Mouse (Mus musculus) lung, embryonic 15.5 days (tissue): Measurements from ENCODE around the gene Olfr1024. TPM values are rescaled to one million over a fixed set of nuclear protein-coding genes. Genes with fewer than 3 reads are reported as not detected.

ENCODE experiments used
- ATAC-seq: fragments of 200-750 bp; cut with Nextera tagmentation; 2 replicates; pipeline ENCODE4 v1.8.0; 2017; ENCODE audit warnings: moderate number of reproducible peaks, borderline replicate concordance; ENCODE audit not compliant: low FRiP score, low TSS enrichment; ENCODE audit errors: extremely low read depth
- H3K27ac ChIP-seq: fragments of 300-500 bp; sonication (generic); 2 replicates; pipeline ENCODE4 v1.5.1; 2015; ENCODE audit warnings: moderate library complexity, mild to moderate bottlenecking, inconsistent platforms
- H3K27me3 ChIP-seq: fragments of 300-500 bp; sonication (generic); 2 replicates; pipeline ENCODE4 v1.6.1; 2015; ENCODE audit warnings: inconsistent platforms
- H3K36me3 ChIP-seq: fragments of 300-500 bp; sonication (generic); 2 replicates; pipeline ENCODE4 v1.6.1; 2015; ENCODE audit warnings: inconsistent platforms
- H3K4me1 ChIP-seq: fragments of 300-500 bp; sonication (generic); 2 replicates; pipeline ENCODE4 v1.6.1; 2015; ENCODE audit warnings: inconsistent platforms
- H3K4me2 ChIP-seq: fragments of 300-500 bp; sonication (generic); 2 replicates; pipeline ENCODE4 v1.6.1; 2015; ENCODE audit warnings: inconsistent platforms, mild to moderate bottlenecking, moderate library complexity
- H3K4me3 ChIP-seq: fragments of 300-500 bp; sonication (generic); 2 replicates; pipeline ENCODE4 v1.5.1; 2015; ENCODE audit warnings: mild to moderate bottlenecking, inconsistent platforms
- H3K9ac ChIP-seq: fragments of 300-500 bp; sonication (generic); 2 replicates; pipeline ENCODE4 v1.6.1; 2015; ENCODE audit warnings: inconsistent platforms
- H3K9me3 ChIP-seq: fragments of 300-500 bp; sonication (generic); 2 replicates; pipeline ENCODE4 v1.6.1; 2016; ENCODE audit warnings: inconsistent platforms
- WGBS: fragments of 180-500 bp; shearing (Covaris S2); methylation state at CpG from one replicate; pipeline ENCODE4 v1.1.7; 2015; 5-methylcytosine and 5-hydroxymethylcytosine counted together
- polyA plus RNA-seq: library from polyadenylated mRNA; unstranded; fragments of >200 nt; fragmentation: Nextera tagmentation; extraction: Ambion mirVana; gene quantifications from 2 replicates; pipeline ENCODE4 v1.2.1, GENCODE M21; 2015

The Olfr1024 gene
- polyA plus RNA-seq: not detected in 2 replicates

- H3K4me2 ChIP-seq: no peak within 1 kb of the TSS
- H3K9ac ChIP-seq: no peak within 1 kb of the TSS
- no peak within 1 kb of the TSS for H3K27ac ChIP-seq
- H3K27me3 ChIP-seq: no peaks in the 10 kb centered on the region
- no peak within 1 kb of the TSS for H3K4me3 ChIP-seq
- H3K4me1 ChIP-seq: no peaks in the 10 kb centered on the region
- WGBS: 76% methylated on average over 3 of the region's 3 CpGs
- no peaks in the 10 kb centered on the region for H3K36me3 ChIP-seq
- no peaks in the 10 kb centered on the region for H3K9me3 ChIP-seq
- ATAC-seq: no peak
Observed at GRCm38 (mm10) chr2:85904952-85905351, at the start of gene Olfr1024. TSS of gene Olfr1024 (minus strand) at chr2:85905052.

GRCm38 (mm10) chr2:85950137-85950536 lies 45.3 kb upstream of the Olfr1024 start, which contains the start of gene Olfr1028:
TSS of gene Olfr1028 (plus strand) at chr2:85950437.
- Histone ChIP-seq H3K27me3 (no peaks in the 10 kb centered on the region), H3K4me3 (no peak within 1 kb of the TSS), H3K4me1 (no peaks in the 10 kb centered on the region), H3K36me3 (no peaks in the 10 kb centered on the region), H3K9me3 (no peaks in the 10 kb centered on the region), H3K27ac (no peak within 1 kb of the TSS), H3K4me2 (no peak within 1 kb of the TSS), H3K9ac (no peak within 1 kb of the TSS)
- no peak for ATAC-seq
- WGBS: 81% methylated on average over 1 of the region's 1 CpGs

GRCm38 (mm10) chr2:85921258-85921657 lies 16.4 kb upstream of the Olfr1024 start, which contains the start of gene Olfr1026:
TSS of gene Olfr1026 (plus strand) at chr2:85921558.
- H3K36me3 ChIP-seq: no peaks in the 10 kb centered on the region
- ATAC-seq: no peak
- H3K27ac ChIP-seq: no peak within 1 kb of the TSS
- no peak within 1 kb of the TSS for H3K9ac ChIP-seq
- no peaks in the 10 kb centered on the region for H3K9me3 ChIP-seq
- WGBS: 76% methylated on average over 3 of the region's 3 CpGs
- H3K27me3 ChIP-seq: no peaks in the 10 kb centered on the region
- H3K4me1 ChIP-seq: no peaks in the 10 kb centered on the region
- no peak within 1 kb of the TSS for H3K4me2 ChIP-seq
- H3K4me3 ChIP-seq: no peak within 1 kb of the TSS

GRCm38 (mm10) chr2:85914893-85915292 lies 10.0 kb upstream of the Olfr1024 start, which contains the start of gene Olfr1025-ps1:
TSS of gene Olfr1025-ps1 (plus strand) at chr2:85915193.
- Histone ChIP-seq H3K4me2 (no peak within 1 kb of the TSS), H3K36me3 (no peaks in the 10 kb centered on the region), H3K27ac (no peak within 1 kb of the TSS), H3K9me3 (no peaks in the 10 kb centered on the region), H3K4me1 (no peaks in the 10 kb centered on the region), H3K27me3 (no peaks in the 10 kb centered on the region), H3K4me3 (no peak within 1 kb of the TSS), H3K9ac (no peak within 1 kb of the TSS)
- WGBS: 46% methylated on average over 1 of the region's 1 CpGs
- no peak for ATAC-seq

GRCm38 (mm10) chr2:85913197-85913596 lies 8.3 kb upstream of the Olfr1024 start:
- no peaks in the 10 kb centered on the region for H3K4me1 ChIP-seq
- H3K27ac ChIP-seq: no peak overlapping the region
- H3K9me3 ChIP-seq: no peaks in the 10 kb centered on the region
- H3K4me3 ChIP-seq: no peak overlapping the region
- H3K9ac ChIP-seq: no peak overlapping the region
- no peak overlapping the region for H3K4me2 ChIP-seq
- ATAC-seq: no peak
- H3K36me3 ChIP-seq: no peaks in the 10 kb centered on the region
- H3K27me3 ChIP-seq: no peaks in the 10 kb centered on the region

GRCm38 (mm10) chr2:85885340-85885739 lies 19.5 kb downstream of the Olfr1024 start, which contains the start of gene Olfr1023:
TSS of gene Olfr1023 (plus strand) at chr2:85885640.
- no peak within 1 kb of the TSS for H3K9ac ChIP-seq
- no peaks in the 10 kb centered on the region for H3K4me1 ChIP-seq
- H3K9me3 ChIP-seq: no peaks in the 10 kb centered on the region
- H3K36me3 ChIP-seq: no peaks in the 10 kb centered on the region
- H3K4me3 ChIP-seq: no peak within 1 kb of the TSS
- no peaks in the 10 kb centered on the region for H3K27me3 ChIP-seq
- no peak within 1 kb of the TSS for H3K4me2 ChIP-seq
- H3K27ac ChIP-seq: no peak within 1 kb of the TSS
- ATAC-seq: no peak
- 66% methylated on average over 2 of the region's 2 CpGs for WGBS

- Histone ChIP-seq H3K4me1 (no peaks in the 10 kb centered on the region), H3K9me3 (no peaks in the 10 kb centered on the region), H3K36me3 (no peaks in the 10 kb centered on the region), H3K4me2 (no peak within 1 kb of the TSS), H3K27me3 (no peaks in the 10 kb centered on the region), H3K4me3 (no peak within 1 kb of the TSS), H3K9ac (no peak within 1 kb of the TSS), H3K27ac (no peak within 1 kb of the TSS)
- WGBS: 25% methylated on average over 2 of the region's 2 CpGs
- ATAC-seq: no peak
Observed at GRCm38 (mm10) chr2:85868294-85868693, 36.6 kb downstream of the Olfr1024 start, which contains the start of gene Olfr1022. TSS of gene Olfr1022 (plus strand) at chr2:85868594.

Other genes starting within 250 kb of the Olfr1024 start
- gene Olfr154, start 240.6 kb downstream of the Olfr1024 start, polyA plus RNA-seq: not detected in 2 replicates
- gene Olfr1006, start 226.3 kb downstream of the Olfr1024 start, polyA plus RNA-seq: not detected in 2 replicates
- not detected in 2 replicates for gene Olfr1008, start 215.6 kb downstream of the Olfr1024 start, polyA plus RNA-seq
- gene Olfr1009, start 189.6 kb downstream of the Olfr1024 start, polyA plus RNA-seq: not detected in 2 replicates
- gene Olfr1012, start 142.3 kb downstream of the Olfr1024 start, polyA plus RNA-seq: not detected in 2 replicates
- gene Olfr1013, start 138.0 kb downstream of the Olfr1024 start, polyA plus RNA-seq: not detected in 2 replicates
- not detected in 2 replicates for gene Olfr1014, start 132.3 kb downstream of the Olfr1024 start, polyA plus RNA-seq
- not detected in 2 replicates for gene Olfr1015, start 123.0 kb downstream of the Olfr1024 start, polyA plus RNA-seq
- not detected in 2 replicates for gene Olfr1016, start 102.5 kb downstream of the Olfr1024 start, polyA plus RNA-seq
- gene Olfr1018, start 86.6 kb downstream of the Olfr1024 start, polyA plus RNA-seq: not detected in 2 replicates
- gene Olfr1019, start 59.6 kb downstream of the Olfr1024 start, polyA plus RNA-seq: not detected in 2 replicates
- not detected in 2 replicates for gene Olfr1020, start 58.0 kb downstream of the Olfr1024 start, polyA plus RNA-seq
- not detected in 2 replicates for gene Olfr1022, start 36.5 kb downstream of the Olfr1024 start, polyA plus RNA-seq
- gene Olfr1023, start 19.4 kb downstream of the Olfr1024 start, polyA plus RNA-seq: not detected in 2 replicates
- gene Olfr1025-ps1, start 10.1 kb upstream of the Olfr1024 start, polyA plus RNA-seq: not detected in 2 replicates
- gene Olfr1026, start 16.5 kb upstream of the Olfr1024 start, polyA plus RNA-seq: not detected in 2 replicates
- gene Olfr1028, start 45.4 kb upstream of the Olfr1024 start, polyA plus RNA-seq: not detected in 2 replicates
- not detected in 2 replicates for gene Olfr1029, start 68.8 kb upstream of the Olfr1024 start, polyA plus RNA-seq
- gene Olfr1030, start 74.2 kb upstream of the Olfr1024 start, polyA plus RNA-seq: not detected in 2 replicates
- not detected in 2 replicates for gene Olfr1031, start 85.3 kb upstream of the Olfr1024 start, polyA plus RNA-seq
- gene Olfr1032, start 100.5 kb upstream of the Olfr1024 start, polyA plus RNA-seq: not detected in 2 replicates
- gene Olfr1033, start 115.6 kb upstream of the Olfr1024 start, polyA plus RNA-seq: 2.3 and 3.1 TPM in 2 replicates
- gene Olfr1034, start 140.8 kb upstream of the Olfr1024 start, polyA plus RNA-seq: not detected in 2 replicates
- gene Olfr1036, start 168.9 kb upstream of the Olfr1024 start, polyA plus RNA-seq: not detected in 2 replicates
- gene Olfr1037, start 182.3 kb upstream of the Olfr1024 start, polyA plus RNA-seq: not detected in 2 replicates
- gene Olfr1039, start 230.9 kb upstream of the Olfr1024 start, polyA plus RNA-seq: not detected in 2 replicates
- not detected in 2 replicates for gene Olfr1040, start 241.7 kb upstream of the Olfr1024 start, polyA plus RNA-seq